Mouse (Mus musculus): ENCODE data around the gene Krtap5-4. TPM values are rescaled to one million over a fixed set of nuclear protein-coding genes. Genes with fewer than 3 reads are reported as not detected.
"Not testable (repeated sequence)": the region's sequence is repeated elsewhere in the genome, so short reads cannot be mapped to it uniquely, and the experiment has no call there.

Gene Krtap5-4
- polyA plus RNA-seq (2012; rRNA removed), result not detected in 2 replicates
- not detected in 2 replicates for polyA plus RNA-seq (2014; fragmentation: Nextera tagmentation; extraction: Ambion mirVana)

- ATAC-seq (ENCODE audit: low FRiP score, low read depth) (no peak), DNase-seq (ENCODE audit: low spot score) (no peak)
- Histone ChIP-seq H3K36me3 (ENCODE audit: control insufficient read depth, insufficient read depth, low read length) (no peaks in the 10 kb centered on the region), H3K27ac (replicated peaks; ENCODE audit: low read depth, low read length) (no peak within 1 kb of the TSS), H3K4me3 (replicated peaks; ENCODE audit: low read length) (no peak within 1 kb of the TSS), H3K9me3 (ENCODE audit: control insufficient read depth, low read length) (no peaks in the 10 kb centered on the region), H3K4me1 (ENCODE audit: control insufficient read depth, insufficient read depth, low read length) (no peaks in the 10 kb centered on the region), H3K4me2 (replicated peaks; ENCODE audit: low read depth, low read length, severe bottlenecking) (no peak within 1 kb of the TSS), H3K9ac (ENCODE audit: low read depth, low read length, severe bottlenecking) (no peak within 1 kb of the TSS), H3K27me3 (ENCODE audit: control insufficient read depth, insufficient read depth, low read length) (no peaks in the 10 kb centered on the region)
- TF ChIP-seq POLR2A (IDR thresholded peaks at IDR 0.05; ENCODE audit: borderline replicate concordance, extremely low read depth, insufficient read depth, insufficient read length), result no peak
- WGBS, result 50% methylated on average over 3 of the region's 3 CpGs
Measured at GRCm38 (mm10) chr7:142303249-142303648, at the start of gene Krtap5-4. Krtap5-4 (plus strand) TSS chr7:142303549.

- peak; percentile 49 for DNase-seq (ENCODE audit: low spot score)
- 5% methylated on average over 2 of the region's 2 CpGs for WGBS
- TF ChIP-seq POLR2A (IDR thresholded peaks at IDR 0.05; ENCODE audit: borderline replicate concordance, extremely low read depth, insufficient read depth, insufficient read length), result no peak
Measured at GRCm38 (mm10) chr7:142255517-142255916, 47.8 kb upstream of the Krtap5-4 start.

GRCm38 (mm10) chr7:142258254-142258653 is 45.1 kb upstream of the Krtap5-4 start, which contains the start of gene Gm2431:
Gm2431 (minus strand) TSS chr7:142258354.
- not testable (repeated sequence) for H3K9ac ChIP-seq (ENCODE audit: low read depth, low read length, severe bottlenecking); H3K36me3 ChIP-seq (ENCODE audit: control insufficient read depth, insufficient read depth, low read length); H3K4me1 ChIP-seq (ENCODE audit: control insufficient read depth, insufficient read depth, low read length); ATAC-seq (ENCODE audit: low FRiP score, low read depth); H3K4me3 ChIP-seq (replicated peaks; ENCODE audit: low read length); DNase-seq (ENCODE audit: low spot score); H3K4me2 ChIP-seq (replicated peaks; ENCODE audit: low read depth, low read length, severe bottlenecking); H3K27me3 ChIP-seq (ENCODE audit: control insufficient read depth, insufficient read depth, low read length); H3K27ac ChIP-seq (replicated peaks; ENCODE audit: low read depth, low read length); H3K9me3 ChIP-seq (ENCODE audit: control insufficient read depth, low read length)
- WGBS, result 38% methylated on average over 1 of the region's 1 CpGs

More at GRCm38 (mm10) chr7:142255517-142255916, 47.8 kb upstream of the Krtap5-4 start:
- no peaks in the 10 kb centered on the region for H3K27me3 ChIP-seq (ENCODE audit: control insufficient read depth, insufficient read depth, low read length)
- no peak overlapping the region for H3K4me2 ChIP-seq (replicated peaks; ENCODE audit: low read depth, low read length, severe bottlenecking)
- H3K4me1 ChIP-seq (ENCODE audit: control insufficient read depth, insufficient read depth, low read length), result no peaks in the 10 kb centered on the region
- H3K27ac ChIP-seq (replicated peaks; ENCODE audit: low read depth, low read length), result no peak overlapping the region
- no peak overlapping the region for H3K4me3 ChIP-seq (replicated peaks; ENCODE audit: low read length)
- no peaks in the 10 kb centered on the region for H3K36me3 ChIP-seq (ENCODE audit: control insufficient read depth, insufficient read depth, low read length)
- no peak for ATAC-seq (ENCODE audit: low FRiP score, low read depth)
- no peaks in the 10 kb centered on the region for H3K9me3 ChIP-seq (ENCODE audit: control insufficient read depth, low read length)
- no peak overlapping the region for H3K9ac ChIP-seq (ENCODE audit: low read depth, low read length, severe bottlenecking)

GRCm38 (mm10) chr7:142274263-142274662 is 29.1 kb upstream of the Krtap5-4 start, which contains the start of gene Gm4559:
Gm4559 (minus strand) TSS chr7:142274363.
- not testable (repeated sequence) for H3K9ac ChIP-seq (ENCODE audit: low read depth, low read length, severe bottlenecking); H3K4me1 ChIP-seq (ENCODE audit: control insufficient read depth, insufficient read depth, low read length); H3K9me3 ChIP-seq (ENCODE audit: control insufficient read depth, low read length); H3K4me2 ChIP-seq (replicated peaks; ENCODE audit: low read depth, low read length, severe bottlenecking); H3K4me3 ChIP-seq (replicated peaks; ENCODE audit: low read length); H3K27ac ChIP-seq (replicated peaks; ENCODE audit: low read depth, low read length); H3K27me3 ChIP-seq (ENCODE audit: control insufficient read depth, insufficient read depth, low read length); DNase-seq (ENCODE audit: low spot score); ATAC-seq (ENCODE audit: low FRiP score, low read depth); H3K36me3 ChIP-seq (ENCODE audit: control insufficient read depth, insufficient read depth, low read length)

- 3% methylated on average over 3 of the region's 3 CpGs for whole genome bisulfite sequencing
- peak; percentile 81 for DNase-seq (ENCODE audit: low spot score)
- not testable (repeated sequence) for H3K36me3 ChIP-seq (ENCODE audit: control insufficient read depth, insufficient read depth, low read length); H3K9me3 ChIP-seq (ENCODE audit: control insufficient read depth, low read length); H3K27me3 ChIP-seq (ENCODE audit: control insufficient read depth, insufficient read depth, low read length); H3K27ac ChIP-seq (replicated peaks; ENCODE audit: low read depth, low read length); H3K4me3 ChIP-seq (replicated peaks; ENCODE audit: low read length); H3K4me2 ChIP-seq (replicated peaks; ENCODE audit: low read depth, low read length, severe bottlenecking); ATAC-seq (ENCODE audit: low FRiP score, low read depth); H3K9ac ChIP-seq (ENCODE audit: low read depth, low read length, severe bottlenecking); H3K4me1 ChIP-seq (ENCODE audit: control insufficient read depth, insufficient read depth, low read length)
Measured at GRCm38 (mm10) chr7:142278183-142278582, 25.2 kb upstream of the Krtap5-4 start.

GRCm38 (mm10) chr7:142279291-142279690 is 24.1 kb upstream of the Krtap5-4 start:
- not testable (repeated sequence) for H3K4me2 ChIP-seq (replicated peaks; ENCODE audit: low read depth, low read length, severe bottlenecking); H3K4me1 ChIP-seq (ENCODE audit: control insufficient read depth, insufficient read depth, low read length); H3K4me3 ChIP-seq (replicated peaks; ENCODE audit: low read length); H3K27me3 ChIP-seq (ENCODE audit: control insufficient read depth, insufficient read depth, low read length); H3K9me3 ChIP-seq (ENCODE audit: control insufficient read depth, low read length); DNase-seq (ENCODE audit: low spot score); ATAC-seq (ENCODE audit: low FRiP score, low read depth); H3K27ac ChIP-seq (replicated peaks; ENCODE audit: low read depth, low read length); H3K36me3 ChIP-seq (ENCODE audit: control insufficient read depth, insufficient read depth, low read length); H3K9ac ChIP-seq (ENCODE audit: low read depth, low read length, severe bottlenecking)
- WGBS, result 62% methylated on average over 1 of the region's 1 CpGs

- H3K27me3 ChIP-seq (ENCODE audit: control insufficient read depth, insufficient read depth, low read length); H3K4me3 ChIP-seq (replicated peaks; ENCODE audit: low read length); H3K9ac ChIP-seq (ENCODE audit: low read depth, low read length, severe bottlenecking); H3K36me3 ChIP-seq (ENCODE audit: control insufficient read depth, insufficient read depth, low read length); H3K4me1 ChIP-seq (ENCODE audit: control insufficient read depth, insufficient read depth, low read length); DNase-seq (ENCODE audit: low spot score); H3K9me3 ChIP-seq (ENCODE audit: control insufficient read depth, low read length); H3K27ac ChIP-seq (replicated peaks; ENCODE audit: low read depth, low read length); ATAC-seq (ENCODE audit: low FRiP score, low read depth); H3K4me2 ChIP-seq (replicated peaks; ENCODE audit: low read depth, low read length, severe bottlenecking): not testable (repeated sequence)
- 14% methylated on average over 2 of the region's 2 CpGs for WGBS
Measured at GRCm38 (mm10) chr7:142282847-142283246, 20.5 kb upstream of the Krtap5-4 start.
